Mouse (Mus musculus): ENCODE data around the gene Ago4.
A peak's percentile ranks its signal among the peaks of the same experiment; 100 is the strongest.

The Ago4 gene

DNA sequence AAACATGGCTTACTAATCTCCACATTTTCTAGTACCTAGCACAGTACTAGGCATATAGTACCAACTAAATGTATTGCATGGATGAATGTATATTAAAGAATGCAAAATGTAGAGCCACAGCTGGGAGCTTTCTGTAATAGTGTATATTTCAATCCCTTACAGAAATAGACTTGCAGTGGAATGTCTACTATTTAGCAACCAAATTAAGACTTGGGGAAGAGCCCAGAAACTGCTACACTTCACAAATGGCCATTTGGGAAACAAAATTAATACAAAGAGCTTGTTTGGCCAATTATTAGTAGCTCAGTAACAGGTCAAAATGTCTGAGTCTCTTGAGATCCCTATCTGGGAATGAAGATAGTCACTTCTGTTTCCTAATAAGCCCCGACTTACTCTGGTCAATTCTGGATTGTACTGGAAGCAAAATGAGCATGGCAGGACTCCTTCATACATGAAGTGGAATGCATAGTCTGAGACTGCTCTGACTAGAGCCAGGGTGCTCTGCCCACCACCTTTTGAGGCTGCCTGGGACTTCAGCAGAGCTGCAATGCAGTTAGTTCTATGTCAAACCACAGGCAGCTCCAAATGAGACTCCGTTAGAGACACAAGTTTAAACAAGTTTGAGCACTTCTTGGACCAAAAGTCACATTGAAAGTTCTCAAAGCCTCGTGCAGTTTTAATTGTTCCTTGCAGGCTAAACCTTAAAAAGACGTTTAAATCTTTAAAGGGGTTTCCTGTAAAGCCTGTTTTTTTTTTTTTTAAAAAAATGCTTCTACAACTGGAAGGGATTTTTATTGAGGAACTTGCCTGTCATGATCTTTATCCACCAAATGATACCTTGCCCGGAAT lies 37.1 kb downstream of the Ago4 start:
- no peak for TF ChIP-seq GATA4 (IDR thresholded peaks at IDR 0.05; ENCODE audit: insufficient replicate concordance, low read length)

DNA sequence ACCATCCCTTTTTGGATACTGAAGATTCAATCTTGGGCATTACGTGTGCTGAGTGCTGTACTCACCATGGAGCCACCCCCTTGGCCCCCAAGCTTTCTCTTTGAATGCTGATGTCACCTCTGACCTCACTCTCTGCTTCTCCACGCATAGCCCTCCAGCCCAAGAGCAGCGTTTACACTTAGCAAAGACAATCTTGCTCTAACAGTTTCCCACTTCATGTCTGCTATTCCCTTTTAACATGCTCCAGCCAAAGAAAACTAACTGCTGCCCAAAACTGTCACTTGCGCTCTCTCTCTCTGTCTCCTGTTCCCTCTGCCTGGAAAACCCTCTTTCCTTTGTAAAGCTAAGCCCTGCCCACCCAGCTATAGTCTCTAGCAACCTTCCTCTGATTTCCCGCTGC lies 37.8 kb downstream of the Ago4 start:
- no peak for TF ChIP-seq GATA4 (IDR thresholded peaks at IDR 0.05; ENCODE audit: insufficient replicate concordance, low read length)

DNA sequence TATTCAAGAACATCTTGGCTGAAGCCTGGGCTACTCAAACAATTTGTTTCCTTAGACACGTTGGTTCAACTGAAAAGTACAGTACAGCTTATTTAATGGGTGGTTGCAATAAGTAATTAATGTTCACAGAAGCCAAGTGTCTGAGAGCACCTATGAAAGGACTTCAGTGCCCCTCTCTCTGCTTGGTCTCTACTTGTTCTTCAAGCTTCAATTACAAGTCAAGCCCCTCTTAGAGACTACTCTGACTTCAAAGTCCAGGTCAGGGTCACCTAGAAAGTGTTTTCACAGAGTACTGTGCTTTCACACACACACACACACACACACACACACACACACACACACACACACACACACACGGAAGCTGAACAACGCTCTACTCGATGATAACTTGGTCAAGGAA lies 39.9 kb downstream of the Ago4 start:
- no peak for TF ChIP-seq GATA4 (IDR thresholded peaks at IDR 0.05; ENCODE audit: insufficient replicate concordance, low read length)

DNA sequence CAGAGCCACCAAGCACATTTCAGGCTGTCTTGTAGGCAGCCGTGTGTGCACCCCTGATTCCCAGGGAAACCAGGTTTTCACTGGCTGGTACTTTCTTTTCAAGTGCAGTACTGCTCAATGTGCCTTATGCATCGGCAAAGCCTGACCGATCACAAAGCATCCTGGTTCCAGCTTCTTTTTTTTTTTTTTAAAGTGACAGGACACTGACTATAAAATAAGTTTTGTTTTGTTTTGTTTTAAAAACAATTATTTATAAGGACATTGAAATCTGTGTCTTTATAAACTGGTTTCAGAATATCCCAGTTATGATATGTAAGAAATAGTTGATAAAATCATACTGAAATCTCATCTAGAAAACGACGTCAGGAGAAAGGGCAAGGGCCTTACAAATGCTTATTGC lies 41.3 kb downstream of the Ago4 start:
- no peak for TF ChIP-seq GATA4 (IDR thresholded peaks at IDR 0.05; ENCODE audit: insufficient replicate concordance, low read length)

DNA sequence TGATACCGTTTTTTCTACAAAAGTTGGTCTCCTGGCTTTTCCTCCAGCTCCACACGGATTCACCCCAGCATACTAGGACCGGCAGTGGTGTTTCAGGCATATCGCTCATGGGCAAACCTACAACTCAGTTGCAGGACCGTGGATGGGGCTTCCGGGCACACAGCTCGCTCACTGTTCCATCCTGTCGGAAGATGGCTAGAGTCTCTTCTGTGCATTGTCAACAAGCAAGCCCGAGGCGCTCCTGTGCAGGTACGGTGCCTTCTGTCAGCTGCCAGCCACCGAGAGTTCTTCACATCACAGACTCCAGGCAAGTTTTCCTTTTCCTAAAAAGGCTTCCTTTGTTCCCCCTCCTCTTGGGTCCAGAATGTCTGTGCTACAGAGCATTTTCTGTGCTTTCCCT lies 42.5 kb downstream of the Ago4 start:
- TF ChIP-seq GATA4 (IDR thresholded peaks at IDR 0.05; ENCODE audit: insufficient replicate concordance, low read length), result no peak

DNA sequence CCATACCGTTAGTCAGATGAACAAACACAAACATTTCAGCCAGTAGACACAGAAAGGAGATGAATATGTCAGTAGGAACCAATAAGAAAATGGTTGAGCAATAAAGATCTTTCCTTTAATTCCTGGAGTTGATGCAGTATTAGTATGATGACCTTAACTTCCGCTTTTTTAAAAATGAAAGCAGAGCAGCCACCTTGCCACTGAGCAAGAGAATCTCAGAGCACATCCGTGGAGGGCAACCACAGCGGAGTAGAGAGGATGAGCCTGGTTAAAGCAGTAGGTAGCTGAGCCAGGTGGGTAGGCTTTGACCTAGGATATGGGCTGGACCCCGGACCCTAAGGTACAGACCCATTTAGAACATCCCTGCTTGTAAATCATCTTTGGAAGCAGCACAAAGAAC lies 43.5 kb downstream of the Ago4 start:
- TF ChIP-seq GATA4 (IDR thresholded peaks at IDR 0.05; ENCODE audit: insufficient replicate concordance, low read length), result no peak

DNA sequence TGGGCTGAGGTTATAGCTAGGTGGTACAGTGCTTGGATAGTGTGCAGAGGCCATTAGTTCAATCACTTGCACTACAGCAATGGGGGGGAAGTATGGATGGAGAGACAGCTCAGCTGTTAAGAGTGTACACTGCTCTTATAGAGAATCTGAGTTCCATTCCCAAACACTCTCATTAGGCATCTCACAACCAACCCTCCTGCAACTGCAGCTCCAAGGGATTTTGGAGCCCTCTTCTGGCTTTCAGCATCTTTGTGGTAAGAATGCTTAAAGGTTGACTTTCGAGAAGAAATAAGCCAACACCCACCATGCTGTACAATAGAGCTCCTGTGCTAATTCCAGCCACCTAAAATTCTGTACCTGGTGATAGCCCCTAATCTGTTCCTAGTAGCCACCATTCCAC lies 47.1 kb downstream of the Ago4 start:
- no peak for TF ChIP-seq GATA4 (IDR thresholded peaks at IDR 0.05; ENCODE audit: insufficient replicate concordance, low read length)

DNA sequence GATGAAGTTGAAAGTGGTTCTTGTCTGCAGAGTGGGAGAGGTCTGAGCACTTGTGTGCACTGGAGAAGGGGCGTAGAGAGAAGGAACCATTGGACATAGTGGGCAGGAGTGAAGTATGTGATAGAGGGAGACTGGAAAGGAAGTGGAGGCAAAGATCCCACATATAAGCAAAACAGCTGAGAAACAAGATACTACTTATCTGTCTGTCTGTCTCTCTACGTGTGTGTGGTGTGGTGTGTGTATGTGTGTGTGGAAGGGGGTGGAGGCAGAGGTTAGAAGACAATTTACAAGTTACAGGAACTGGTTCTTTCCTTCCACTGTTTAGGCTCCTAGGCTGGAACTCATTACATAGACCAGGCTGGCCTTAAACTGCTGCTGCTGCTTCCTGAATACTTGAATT lies 48.2 kb downstream of the Ago4 start:
- TF ChIP-seq GATA4 (IDR thresholded peaks at IDR 0.05; ENCODE audit: insufficient replicate concordance, low read length), result no peak

DNA sequence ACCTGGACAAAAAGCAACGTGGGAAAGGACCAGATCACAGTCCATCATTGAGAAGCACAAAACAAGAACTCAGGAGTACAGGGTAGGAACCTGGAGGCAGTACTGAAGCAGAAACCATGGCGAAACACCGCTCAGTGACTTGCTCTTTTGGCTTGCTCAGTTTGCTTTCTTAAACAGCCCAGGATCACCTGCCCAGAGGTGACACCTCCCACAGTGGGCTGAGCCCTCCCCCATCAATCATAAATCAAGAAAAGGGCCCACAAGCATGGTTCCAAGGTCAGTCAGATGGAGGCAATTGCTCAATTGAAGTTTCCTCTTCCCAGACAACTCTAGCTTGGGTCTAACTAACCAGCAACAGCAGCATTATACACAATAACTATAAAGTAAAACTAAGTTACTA lies 49.4 kb downstream of the Ago4 start:
- no peak for TF ChIP-seq GATA4 (IDR thresholded peaks at IDR 0.05; ENCODE audit: insufficient replicate concordance, low read length)

DNA sequence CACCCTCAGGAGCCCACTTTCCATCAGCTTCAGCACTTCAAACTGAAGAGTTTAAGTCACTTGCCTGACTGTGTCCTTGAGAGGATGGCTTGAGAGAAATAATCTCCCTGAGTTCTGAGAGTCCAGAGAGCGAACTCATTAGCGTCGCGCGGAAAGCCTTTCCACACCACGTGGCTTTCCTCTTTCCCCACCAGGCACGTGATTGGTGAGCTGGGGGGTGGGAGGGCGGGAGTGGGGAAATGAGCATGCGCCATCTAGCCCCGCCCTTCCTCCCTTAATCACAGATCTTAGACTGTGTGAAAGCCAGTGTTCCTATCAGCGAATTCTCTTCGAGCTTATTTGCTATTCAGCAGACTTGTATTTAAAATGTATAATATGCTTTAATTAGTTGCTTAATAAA lies 50.3 kb downstream of the Ago4 start:
- TF ChIP-seq GATA4 (IDR thresholded peaks at IDR 0.05; ENCODE audit: insufficient replicate concordance, low read length), result no peak

DNA sequence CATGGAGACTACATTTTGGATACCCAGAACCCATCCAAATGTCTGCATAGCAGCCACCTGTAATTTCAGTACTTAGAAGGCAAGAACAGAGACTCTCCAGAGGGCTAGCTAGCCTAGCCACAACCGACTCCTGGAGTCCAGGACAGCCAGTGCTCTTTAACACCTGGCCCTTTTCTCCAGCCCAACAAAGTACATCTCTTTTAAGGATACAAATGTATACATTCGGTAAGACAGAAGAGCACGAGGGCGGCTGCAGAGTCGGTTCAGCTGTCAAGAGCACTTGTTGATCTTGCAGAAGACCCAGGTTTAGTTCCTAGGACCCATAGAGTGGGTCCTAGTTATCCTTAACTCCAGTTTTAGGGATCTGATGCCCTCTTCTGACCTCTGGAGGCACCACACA lies 51.8 kb downstream of the Ago4 start:
- no peak for TF ChIP-seq GATA4 (IDR thresholded peaks at IDR 0.05; ENCODE audit: insufficient replicate concordance, low read length)

DNA sequence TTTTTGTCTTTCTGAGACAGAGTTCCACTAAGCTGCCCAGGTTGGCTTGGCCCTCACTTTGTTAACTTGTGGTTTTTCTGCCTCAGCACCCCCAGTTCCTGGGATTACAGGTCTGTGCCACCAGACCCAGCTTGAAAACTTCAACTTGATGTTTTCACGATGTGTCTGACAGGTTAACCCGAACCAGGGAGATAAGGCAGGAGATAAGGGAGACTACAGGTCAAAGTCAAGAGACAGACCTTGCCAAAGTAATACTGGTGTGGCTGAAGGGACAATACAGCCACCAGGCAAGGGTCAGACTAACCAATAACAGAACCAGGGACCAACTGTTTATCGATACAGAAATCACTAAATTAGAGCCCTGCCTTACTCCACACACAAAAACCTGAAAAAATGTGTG lies 53.0 kb downstream of the Ago4 start:
- peak; percentile 87 for TF ChIP-seq GATA4 (IDR thresholded peaks at IDR 0.05; ENCODE audit: insufficient replicate concordance, low read length)

DNA sequence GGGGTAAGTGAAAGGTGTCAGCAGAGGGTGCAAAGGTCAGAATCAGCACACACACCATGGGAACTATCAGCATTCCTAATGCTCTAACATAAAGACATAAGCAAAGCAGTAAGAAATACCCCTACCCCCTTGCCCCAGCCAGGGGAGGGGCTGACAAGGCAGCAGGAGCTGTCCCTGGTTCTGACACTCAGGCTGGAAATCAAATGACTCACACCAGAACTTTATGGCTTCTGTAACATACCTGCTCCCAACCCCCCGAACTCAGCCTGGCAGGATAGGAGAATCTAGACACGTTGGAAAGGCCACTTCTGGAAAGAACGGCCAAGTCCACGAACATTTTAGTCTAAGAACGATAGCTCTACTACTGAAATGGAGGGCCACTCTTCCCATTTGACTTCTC lies 60.2 kb downstream of the Ago4 start:
- no peak for TF ChIP-seq GATA4 (IDR thresholded peaks at IDR 0.05; ENCODE audit: insufficient replicate concordance, low read length)

DNA sequence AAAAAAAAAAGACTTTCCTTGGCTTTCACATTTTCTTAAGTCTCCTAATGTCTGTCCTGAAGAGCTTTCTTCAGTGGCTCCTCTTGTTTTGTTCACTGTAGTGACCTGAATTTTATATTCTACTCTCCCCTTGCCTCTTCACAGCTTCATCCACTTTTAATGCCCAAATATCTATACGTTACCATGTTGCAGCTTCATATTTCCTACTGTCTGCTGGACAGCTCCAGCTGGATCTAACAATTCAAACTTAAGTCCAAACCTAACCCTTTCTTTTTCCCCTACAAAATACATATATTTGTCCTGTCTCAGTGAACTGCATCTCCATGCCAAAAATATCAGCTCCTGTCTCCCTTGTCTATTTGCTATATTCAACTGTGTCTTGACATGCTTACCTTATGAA lies 63.9 kb downstream of the Ago4 start:
- TF ChIP-seq GATA4 (IDR thresholded peaks at IDR 0.05; ENCODE audit: insufficient replicate concordance, low read length), result no peak

DNA sequence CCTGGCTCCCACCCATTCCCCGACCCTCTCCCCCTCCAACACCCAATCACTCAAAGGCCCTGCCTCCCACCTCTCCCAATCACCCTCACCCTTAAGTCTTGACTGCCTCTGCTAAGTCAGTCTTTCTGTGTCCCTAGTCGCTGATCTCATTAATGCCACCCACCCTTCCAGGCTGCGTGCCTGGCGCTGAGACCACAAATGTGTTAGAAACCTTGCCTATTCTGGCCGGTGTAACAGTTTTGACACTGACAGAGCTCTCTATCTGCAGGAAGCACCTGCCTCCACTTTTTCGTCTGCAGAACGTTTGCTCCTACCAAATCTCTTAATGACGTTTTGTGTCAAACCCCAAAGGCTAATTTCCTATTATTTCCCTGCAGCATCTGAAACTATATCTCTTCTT lies 64.3 kb downstream of the Ago4 start:
- no peak for TF ChIP-seq GATA4 (IDR thresholded peaks at IDR 0.05; ENCODE audit: insufficient replicate concordance, low read length)

DNA sequence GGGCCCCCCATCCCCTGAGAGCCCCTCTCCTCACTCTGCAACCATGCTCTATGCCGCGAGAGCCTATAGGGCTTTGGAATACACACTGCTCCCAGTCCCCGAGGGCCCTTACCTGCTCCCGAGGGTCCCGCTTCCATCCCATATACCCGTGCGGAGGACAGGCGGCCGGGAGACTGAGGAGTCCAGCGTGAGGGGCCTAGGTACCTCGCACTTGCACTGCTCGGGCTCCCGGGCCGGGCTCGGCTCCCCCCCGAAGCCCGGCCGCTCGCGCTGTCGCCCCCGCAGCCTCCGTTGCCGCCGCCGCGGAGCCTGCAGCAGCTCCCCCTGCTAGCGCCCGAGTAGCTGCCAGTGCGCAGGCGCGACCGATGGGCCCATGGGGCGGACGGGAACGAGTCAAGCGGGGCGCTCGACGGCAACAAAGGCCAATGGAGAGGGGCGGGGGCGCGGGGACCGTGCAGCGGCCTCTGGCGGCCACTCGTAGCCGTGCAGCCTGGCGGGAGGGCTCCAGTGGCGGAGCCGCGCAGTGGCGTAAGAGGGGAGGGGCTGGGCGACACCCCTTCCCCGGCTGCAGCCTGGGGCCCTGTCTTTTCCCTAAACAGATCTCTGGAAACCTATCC lies 64.9 kb downstream of the Ago4 start, which contains the start of gene Ago1:
TSS of gene Ago1 (minus strand) at position 299 of the 617 bp plus-strand sequence.
- TF ChIP-seq GATA4 (IDR thresholded peaks at IDR 0.05; ENCODE audit: insufficient replicate concordance, low read length), result no peak; the same call in 1 of the 2 replicates

Measured in liver, adult (tissue).